Mouse (Mus musculus) ES-Bruce4 (cell line): ENCODE measurements at regions not wholly inside any gene's neighbourhood (a gene's known extent, or its start where the extent isn't known, plus 50 kb on each side); places are given as distances from the start of the nearest gene placed in this dataset.

Source experiments
- H3K27ac ChIP-seq: 2 replicates; pipeline ENCODE4 v1.5.1; 2012; ENCODE audit warnings: low read length, inconsistent platforms; ENCODE audit not compliant: insufficient read depth
- H3K27me3 ChIP-seq: 2 replicates; pipeline ENCODE4 v1.6.1; 2012; ENCODE audit warnings: mild to moderate bottlenecking, low read length, inconsistent platforms; ENCODE audit not compliant: control insufficient read depth, poor library complexity, insufficient read depth, severe bottlenecking
- H3K36me3 ChIP-seq: 2 replicates; pipeline ENCODE4 v1.6.1; 2012; ENCODE audit warnings: inconsistent platforms, mild to moderate bottlenecking, low read length, moderate library complexity; ENCODE audit not compliant: control insufficient read depth, poor library complexity, insufficient read depth, severe bottlenecking
- H3K4me1 ChIP-seq: one replicate; pipeline ENCODE4 v1.8.1; 2011; ENCODE audit warnings: low read length; ENCODE audit not compliant: control insufficient read depth, insufficient read depth
- H3K4me3 ChIP-seq: 2 replicates; pipeline ENCODE4 v1.5.1; 2011; ENCODE audit warnings: low read depth, mild to moderate bottlenecking, low read length
- H3K9ac ChIP-seq: 2 replicates; pipeline ENCODE4 v1.6.1; 2012; ENCODE audit warnings: low read depth, mild to moderate bottlenecking, inconsistent platforms; ENCODE audit not compliant: poor library complexity, severe bottlenecking
- H3K9me3 ChIP-seq: replicated peaks from 2 replicates; pipeline ENCODE4 v1.6.1; 2012; ENCODE audit warnings: mild to moderate bottlenecking, low read length, inconsistent platforms; ENCODE audit not compliant: control insufficient read depth, poor library complexity, insufficient read depth, severe bottlenecking
- CTCF ChIP-seq: IDR thresholded peaks from one replicate; pipeline ENCODE4 v1.8.1; 2011; ENCODE audit warnings: low read depth, low read length
- EP300 ChIP-seq: IDR thresholded peaks from 2 replicates; pipeline ENCODE4 v1.6.1; 2011; ENCODE audit warnings: low read depth, low read length; ENCODE audit not compliant: insufficient read depth
- POLR2A ChIP-seq: IDR thresholded peaks from one replicate; pipeline ENCODE4 v1.8.1; 2011; ENCODE audit warnings: low read length; ENCODE audit not compliant: insufficient read depth

DNA sequence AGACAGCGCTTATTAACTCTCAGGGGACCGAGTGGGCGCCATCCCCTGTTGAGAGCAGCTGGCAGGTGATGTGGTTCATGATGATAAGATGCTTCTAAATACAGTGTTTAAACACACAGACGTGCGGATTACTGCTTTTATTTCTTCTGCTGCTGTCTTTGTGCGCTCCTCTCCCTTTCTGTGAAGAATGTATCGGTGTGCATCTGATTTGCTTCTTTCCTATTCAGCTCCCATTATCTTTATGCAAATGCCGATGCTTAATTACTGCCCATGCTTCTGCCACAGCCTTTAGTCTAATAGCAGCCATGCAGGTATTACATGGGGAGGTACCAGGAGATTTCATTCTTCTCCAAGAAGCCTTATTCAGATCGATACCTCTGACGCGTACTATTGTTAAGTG is 240.6 kb upstream of the Smlr1 start:
- Histone ChIP-seq H3K27me3 (no peaks in the 10 kb centered on the region), H3K9me3 (peaks cover 7% of the 10 kb centered on the region; the same call in 1 of the 2 replicates), H3K4me1 (no peaks in the 10 kb centered on the region), H3K9ac (no peak overlapping the region), H3K36me3 (no peaks in the 10 kb centered on the region), H3K4me3 (no peak overlapping the region), H3K27ac (no peak overlapping the region)
- TF ChIP-seq EP300 (no peak), CTCF (no peak), POLR2A (no peak)

DNA sequence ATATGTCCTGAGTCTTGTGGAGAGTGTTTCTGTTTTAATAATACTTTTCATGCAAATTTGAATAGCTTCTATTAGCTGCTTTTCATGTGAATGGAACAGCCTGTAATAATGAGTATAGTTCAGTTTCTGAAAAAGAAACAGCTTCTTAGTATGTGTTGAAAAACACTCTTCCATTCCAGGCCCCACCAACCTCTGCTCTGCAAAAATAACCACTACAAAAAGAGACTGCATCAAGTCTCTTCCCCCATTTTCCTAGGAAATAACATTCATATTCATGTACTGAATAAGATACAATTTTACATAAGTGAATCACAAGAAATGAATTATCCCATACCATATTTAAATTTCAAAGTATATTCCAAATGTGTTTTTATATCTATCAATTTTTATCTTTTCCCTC is 234.0 kb upstream of the Smlr1 start:
- TF ChIP-seq EP300 (no peak), POLR2A (no peak), CTCF (no peak)
- H3K4me1 ChIP-seq: no peaks in the 10 kb centered on the region
- H3K27ac ChIP-seq: no peak overlapping the region
- H3K4me3 ChIP-seq: no peak overlapping the region
- no peak overlapping the region for H3K9ac ChIP-seq
- no peaks in the 10 kb centered on the region for H3K27me3 ChIP-seq
- no peaks in the 10 kb centered on the region for H3K9me3 ChIP-seq
- H3K36me3 ChIP-seq: no peaks in the 10 kb centered on the region

DNA sequence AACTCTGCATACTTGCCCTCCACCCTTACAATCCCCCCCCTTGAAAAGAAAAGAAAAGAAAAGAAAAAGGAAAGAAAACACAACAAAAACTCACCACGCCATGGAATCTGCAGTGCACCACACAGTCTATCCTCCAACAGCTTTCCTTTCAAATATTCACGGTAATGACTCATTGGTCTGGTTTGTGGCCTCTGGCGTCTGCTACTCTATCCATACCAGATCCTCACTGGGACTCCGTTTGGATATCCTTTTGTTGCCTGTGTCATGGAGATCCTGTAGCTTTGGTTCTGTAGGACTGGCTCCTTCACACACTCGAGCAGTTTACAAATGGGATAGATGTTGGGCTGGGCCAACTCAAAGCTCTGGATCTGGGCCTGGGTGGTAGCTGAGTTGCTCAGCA is 232.4 kb upstream of the Smlr1 start:
- Histone ChIP-seq H3K4me3 (no peak overlapping the region), H3K9ac (no peak overlapping the region), H3K4me1 (no peaks in the 10 kb centered on the region), H3K36me3 (no peaks in the 10 kb centered on the region), H3K9me3 (no peaks in the 10 kb centered on the region), H3K27ac (no peak overlapping the region), H3K27me3 (no peaks in the 10 kb centered on the region)
- TF ChIP-seq EP300: no peak
- no peak for TF ChIP-seq CTCF
- no peak for TF ChIP-seq POLR2A

DNA sequence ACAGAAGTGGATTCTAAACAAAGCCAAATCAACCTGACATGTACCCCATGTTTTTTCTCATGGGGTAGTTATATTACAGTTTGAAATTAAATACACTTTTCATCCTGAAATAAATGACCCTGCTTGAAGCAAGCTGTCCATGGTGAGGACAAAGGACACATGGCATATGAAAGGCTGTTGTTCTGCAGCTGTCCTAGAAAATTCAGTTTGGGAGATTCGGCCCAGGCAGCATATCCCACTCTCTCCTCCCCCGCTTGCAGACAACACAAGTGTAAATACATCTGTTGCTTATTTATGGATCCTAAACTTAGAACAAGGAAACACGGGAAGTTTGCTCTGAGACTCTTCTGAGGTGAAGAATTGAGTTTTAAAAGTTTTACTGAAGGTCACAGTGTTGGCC is 218.2 kb upstream of the Smlr1 start:
- no peak overlapping the region for H3K4me3 ChIP-seq
- no peak overlapping the region for H3K9ac ChIP-seq
- no peaks in the 10 kb centered on the region for H3K36me3 ChIP-seq
- no peaks in the 10 kb centered on the region for H3K27me3 ChIP-seq
- H3K27ac ChIP-seq: no peak overlapping the region
- no peaks in the 10 kb centered on the region for H3K9me3 ChIP-seq
- H3K4me1 ChIP-seq: no peaks in the 10 kb centered on the region
- no peak for TF ChIP-seq POLR2A
- no peak for TF ChIP-seq EP300
- TF ChIP-seq CTCF: no peak

DNA sequence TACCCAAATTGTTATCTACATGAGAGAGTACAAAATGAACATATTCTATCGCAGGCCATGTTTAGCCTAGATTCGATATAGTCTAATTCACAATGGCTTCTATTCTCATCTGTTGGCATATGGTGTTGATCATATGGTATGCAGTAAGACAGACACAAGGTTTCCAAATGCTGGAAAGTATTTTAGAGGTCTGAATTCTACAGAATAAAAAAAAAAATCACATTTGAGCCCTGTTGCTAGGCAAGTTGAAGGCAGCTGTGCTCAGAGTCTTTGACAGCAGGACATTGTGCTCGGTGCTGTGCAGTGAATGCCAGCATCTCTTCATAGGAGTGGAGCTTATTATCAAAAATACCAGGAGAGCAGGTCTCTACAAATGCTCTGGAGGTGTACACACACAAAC is 206.6 kb upstream of the Smlr1 start:
- H3K36me3 ChIP-seq: no peaks in the 10 kb centered on the region
- H3K27me3 ChIP-seq: no peaks in the 10 kb centered on the region
- H3K4me1 ChIP-seq: no peaks in the 10 kb centered on the region
- H3K27ac ChIP-seq: no peak overlapping the region
- H3K9me3 ChIP-seq: no peaks in the 10 kb centered on the region
- no peak overlapping the region for H3K4me3 ChIP-seq
- no peak overlapping the region for H3K9ac ChIP-seq
- no peak for TF ChIP-seq EP300
- TF ChIP-seq POLR2A: no peak
- TF ChIP-seq CTCF: no peak

DNA sequence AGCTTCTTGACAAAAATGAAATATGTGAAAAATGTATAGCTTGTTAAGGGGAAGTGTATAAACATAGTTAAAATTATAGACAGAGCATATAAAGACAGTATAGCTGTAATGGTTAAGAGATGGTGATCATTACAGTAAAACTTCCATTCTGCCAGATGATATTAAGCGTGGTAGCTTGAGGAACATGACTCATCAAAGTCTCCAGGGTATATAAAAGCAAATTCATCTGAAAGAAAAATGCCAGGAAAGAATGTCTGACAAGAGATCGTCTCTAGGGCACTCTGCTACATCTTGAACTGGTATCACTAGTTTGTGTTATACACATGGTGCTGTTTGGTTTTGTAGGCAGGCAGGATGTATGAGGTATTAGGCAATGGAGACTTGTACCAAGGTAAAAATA is 204.9 kb upstream of the Smlr1 start:
- no peak overlapping the region for H3K4me3 ChIP-seq
- no peaks in the 10 kb centered on the region for H3K27me3 ChIP-seq
- no peak for TF ChIP-seq EP300
- H3K27ac ChIP-seq: no peak overlapping the region
- no peaks in the 10 kb centered on the region for H3K36me3 ChIP-seq
- H3K9ac ChIP-seq: no peak overlapping the region
- H3K4me1 ChIP-seq: no peaks in the 10 kb centered on the region
- H3K9me3 ChIP-seq: no peaks in the 10 kb centered on the region

DNA sequence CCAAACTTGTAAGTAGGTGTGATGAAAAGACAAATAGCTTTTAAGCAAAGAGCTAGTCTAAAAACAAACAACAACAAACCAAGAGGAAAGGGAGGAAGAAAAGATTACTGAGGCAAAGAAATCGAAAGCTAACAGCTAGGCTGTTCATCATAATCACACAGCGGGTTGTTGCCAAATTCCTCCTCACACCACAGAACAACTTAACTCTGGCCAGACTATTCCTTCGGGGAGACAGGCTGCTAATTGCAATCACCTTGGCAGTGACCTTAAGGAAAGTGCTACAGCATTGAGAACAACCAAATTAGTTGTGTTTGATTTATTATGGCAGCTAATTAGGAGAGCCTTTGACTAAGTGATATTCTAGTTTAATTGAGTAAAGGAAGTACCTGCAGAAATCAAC is 194.4 kb upstream of the Smlr1 start:
- TF ChIP-seq CTCF (no peak), EP300 (no peak), POLR2A (no peak)
- Histone ChIP-seq H3K27ac (no peak overlapping the region), H3K27me3 (no peaks in the 10 kb centered on the region; the same call in 1 of the 2 replicates), H3K9ac (no peak overlapping the region), H3K36me3 (no peaks in the 10 kb centered on the region), H3K4me3 (no peak overlapping the region), H3K9me3 (no peaks in the 10 kb centered on the region), H3K4me1 (no peaks in the 10 kb centered on the region)
